Mouse (Mus musculus): ENCODE data around the gene Apoa5.

Gene Apoa5

GRCm38 (mm10) chr9:46268343-46268873 lies at the start of gene Apoa5:
TSS of gene Apoa5 (plus strand) at chr9:46268633.
- no peak for ATAC-seq (ENCODE audit: insufficient number of reproducible peaks, low FRiP score, low TSS enrichment)

- no peak for ATAC-seq (ENCODE audit: insufficient number of reproducible peaks, low FRiP score, low TSS enrichment)
Measured at GRCm38 (mm10) chr9:46223090-46223489, 45.3 kb upstream of the Apoa5 start.

- ATAC-seq (ENCODE audit: insufficient number of reproducible peaks, low FRiP score, low TSS enrichment) = no peak
Measured at GRCm38 (mm10) chr9:46224101-46224500, 44.3 kb upstream of the Apoa5 start.

- ATAC-seq (ENCODE audit: insufficient number of reproducible peaks, low FRiP score, low TSS enrichment) = no peak
Measured at GRCm38 (mm10) chr9:46224945-46225660, 43.3 kb upstream of the Apoa5 start.

GRCm38 (mm10) chr9:46227064-46227614 lies 41.3 kb upstream of the Apoa5 start:
- no peak for ATAC-seq (ENCODE audit: insufficient number of reproducible peaks, low FRiP score, low TSS enrichment)

- no peak for ATAC-seq (ENCODE audit: insufficient number of reproducible peaks, low FRiP score, low TSS enrichment)
Measured at GRCm38 (mm10) chr9:46228491-46228890, 39.9 kb upstream of the Apoa5 start, which contains the start of gene Apoa1. TSS of gene Apoa1 (plus strand) at chr9:46228580.

GRCm38 (mm10) chr9:46229573-46230449 lies 38.6 kb upstream of the Apoa5 start:
- ATAC-seq (ENCODE audit: insufficient number of reproducible peaks, low FRiP score, low TSS enrichment) = peak; percentile 84

- no peak for ATAC-seq (ENCODE audit: insufficient number of reproducible peaks, low FRiP score, low TSS enrichment)
Measured at GRCm38 (mm10) chr9:46230450-46230975, 37.9 kb upstream of the Apoa5 start.

- no peak for ATAC-seq (ENCODE audit: insufficient number of reproducible peaks, low FRiP score, low TSS enrichment)
Measured at GRCm38 (mm10) chr9:46235196-46235595, 33.2 kb upstream of the Apoa5 start.

- no peak for ATAC-seq (ENCODE audit: insufficient number of reproducible peaks, low FRiP score, low TSS enrichment)
Measured at GRCm38 (mm10) chr9:46235596-46235648, 33.0 kb upstream of the Apoa5 start, which contains the start of gene Apoc3. TSS of gene Apoc3 (minus strand) at chr9:46235636.

GRCm38 (mm10) chr9:46235649-46236048 lies 32.8 kb upstream of the Apoa5 start:
- ATAC-seq (ENCODE audit: insufficient number of reproducible peaks, low FRiP score, low TSS enrichment) = no peak

GRCm38 (mm10) chr9:46238850-46239249 lies 29.6 kb upstream of the Apoa5 start:
- ATAC-seq (ENCODE audit: insufficient number of reproducible peaks, low FRiP score, low TSS enrichment) = no peak

GRCm38 (mm10) chr9:46240526-46241153 lies 27.8 kb upstream of the Apoa5 start, which contains the start of gene Apoa4:
TSS of gene Apoa4 (plus strand) at chr9:46240696.
- no peak for ATAC-seq (ENCODE audit: insufficient number of reproducible peaks, low FRiP score, low TSS enrichment)

- no peak for ATAC-seq (ENCODE audit: insufficient number of reproducible peaks, low FRiP score, low TSS enrichment)
Measured at GRCm38 (mm10) chr9:46241818-46242217, 26.6 kb upstream of the Apoa5 start.

GRCm38 (mm10) chr9:46243122-46243521 lies 25.3 kb upstream of the Apoa5 start:
- ATAC-seq (ENCODE audit: insufficient number of reproducible peaks, low FRiP score, low TSS enrichment) = no peak

- ATAC-seq (ENCODE audit: insufficient number of reproducible peaks, low FRiP score, low TSS enrichment) = no peak
Measured at GRCm38 (mm10) chr9:46243584-46243983, 24.8 kb upstream of the Apoa5 start.

GRCm38 (mm10) chr9:46246752-46247324 lies 21.6 kb upstream of the Apoa5 start:
- ATAC-seq (ENCODE audit: insufficient number of reproducible peaks, low FRiP score, low TSS enrichment) = peak; percentile 85; the same call in 1 of the 2 replicates

- ATAC-seq (ENCODE audit: insufficient number of reproducible peaks, low FRiP score, low TSS enrichment) = no peak
Measured at GRCm38 (mm10) chr9:46256177-46256576, 12.3 kb upstream of the Apoa5 start.

GRCm38 (mm10) chr9:46256658-46257385 lies 11.6 kb upstream of the Apoa5 start:
- no peak for ATAC-seq (ENCODE audit: insufficient number of reproducible peaks, low FRiP score, low TSS enrichment)

GRCm38 (mm10) chr9:46257546-46257945 lies 10.9 kb upstream of the Apoa5 start:
- ATAC-seq (ENCODE audit: insufficient number of reproducible peaks, low FRiP score, low TSS enrichment) = no peak

Data from cerebellum, adult (tissue).